Mouse (Mus musculus): ENCODE measurements at regions not wholly inside any gene's neighbourhood (a gene's known extent, or its start where the extent isn't known, plus 50 kb on each side); places are given as distances from the start of the nearest gene placed in this dataset.

DNA sequence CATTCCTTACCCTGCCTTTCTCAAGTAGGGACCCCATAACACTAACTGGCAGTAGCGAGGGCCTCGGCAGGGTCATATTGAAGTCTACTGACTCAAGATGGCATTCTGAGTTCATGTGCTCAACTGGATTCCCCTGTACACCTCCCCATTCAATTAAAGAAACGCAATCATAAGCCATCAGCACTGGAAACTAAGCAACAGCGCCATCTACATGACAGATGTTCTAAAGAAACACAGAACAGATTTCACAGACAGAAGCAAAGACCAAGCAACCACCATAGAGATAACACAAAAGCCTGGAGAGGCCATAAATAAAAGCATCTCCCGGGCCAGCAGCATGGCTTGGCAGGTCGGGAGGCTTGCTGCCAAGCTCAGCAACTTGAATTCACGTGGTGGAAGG, 94.6 kb upstream of the Prr30 start:
- no peaks in the 10 kb centered on the region for H3K79me2 ChIP-seq (ENCODE audit: control insufficient read depth, insufficient read depth)
- no peak overlapping the region for H3ac ChIP-seq (ENCODE audit: control insufficient read depth, insufficient read length)
- H3K36me3 ChIP-seq (ENCODE audit: control insufficient read depth, insufficient read depth), result no peaks in the 10 kb centered on the region
- TF ChIP-seq CEBPB (IDR thresholded peaks at IDR 0.05; ENCODE audit: insufficient read depth, poor library complexity, severe bottlenecking) (no peak), MYOG (IDR thresholded peaks at IDR 0.05; ENCODE audit: control insufficient read depth in 1 of 3, insufficient read depth in 1 of 3, insufficient read length in 2 of 3, low read depth in 2 of 3) (no peak), TCF12 (IDR thresholded peaks at IDR 0.05; ENCODE audit: insufficient read depth, poor library complexity, severe bottlenecking) (no peak), SRF (IDR thresholded peaks at IDR 0.05; ENCODE audit: control insufficient read depth, insufficient read length, low read depth) (no peak), POLR2AphosphoS2 (IDR thresholded peaks at IDR 0.05; ENCODE audit: insufficient read length, low read depth) (no peak), MAX (IDR thresholded peaks at IDR 0.05; ENCODE audit: low read depth) (no peak), TCF3 (IDR thresholded peaks at IDR 0.05; ENCODE audit: insufficient read length, low read depth) (no peak), POLR2A (IDR thresholded peaks at IDR 0.05; ENCODE audit: insufficient read length, low read depth) (no peak), USF1 (IDR thresholded peaks at IDR 0.05; ENCODE audit: low read depth) (no peak), REST (IDR thresholded peaks at IDR 0.05; ENCODE audit: insufficient read depth, insufficient read length) (no peak), MYOD1 (IDR thresholded peaks at IDR 0.05; ENCODE audit: control insufficient read depth in 1 of 3, insufficient read length in 2 of 3, low read depth in 2 of 3) (no peak), E2F4 (IDR thresholded peaks at IDR 0.05; ENCODE audit: insufficient read depth) (no peak)
- H3K4me3 ChIP-seq, result no peak overlapping the region
- no peak overlapping the region for H3K4me2 ChIP-seq (ENCODE audit: low read depth)
- H3K27me3 ChIP-seq (ENCODE audit: control insufficient read depth, insufficient read depth, insufficient read length), result no peaks in the 10 kb centered on the region

DNA sequence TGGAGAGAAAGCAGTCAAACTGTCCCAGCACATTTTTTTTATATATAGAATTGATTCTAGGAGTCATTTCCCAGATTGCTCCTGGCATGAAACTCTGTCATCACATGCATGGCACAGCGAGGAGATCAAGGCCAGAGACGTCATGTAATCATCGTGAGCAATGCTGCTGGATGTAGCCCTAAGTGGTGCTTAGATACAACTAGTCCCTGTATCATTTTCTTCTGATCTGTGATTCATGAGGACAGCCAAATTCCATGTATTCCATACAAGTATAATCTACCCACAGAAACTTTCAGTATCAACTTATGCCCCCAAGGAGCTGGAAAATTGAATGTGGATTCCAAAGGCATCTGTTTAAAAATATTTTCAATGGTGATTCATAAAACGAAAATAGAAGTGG, 87.6 kb upstream of the Prr30 start:
- Histone ChIP-seq H3K79me2 (ENCODE audit: control insufficient read depth, insufficient read depth) (no peaks in the 10 kb centered on the region), H3ac (ENCODE audit: control insufficient read depth, insufficient read length) (no peak overlapping the region), H3K4me2 (ENCODE audit: low read depth) (no peak overlapping the region), H3K4me3 (no peak overlapping the region), H3K27me3 (ENCODE audit: control insufficient read depth, insufficient read depth, insufficient read length) (no peaks in the 10 kb centered on the region), H3K36me3 (ENCODE audit: control insufficient read depth, insufficient read depth) (no peaks in the 10 kb centered on the region)
- TF ChIP-seq MYOG (IDR thresholded peaks at IDR 0.05; ENCODE audit: control insufficient read depth in 1 of 3, insufficient read depth in 1 of 3, insufficient read length in 2 of 3, low read depth in 2 of 3), result no peak
- no peak for TF ChIP-seq TCF3 (IDR thresholded peaks at IDR 0.05; ENCODE audit: insufficient read length, low read depth)
- TF ChIP-seq POLR2AphosphoS2 (IDR thresholded peaks at IDR 0.05; ENCODE audit: insufficient read length, low read depth), result no peak
- no peak for TF ChIP-seq SRF (IDR thresholded peaks at IDR 0.05; ENCODE audit: control insufficient read depth, insufficient read length, low read depth)

- H3ac ChIP-seq (ENCODE audit: control insufficient read depth, insufficient read length), result no peak overlapping the region
- no peaks in the 10 kb centered on the region for H3K36me3 ChIP-seq (ENCODE audit: control insufficient read depth, insufficient read depth)
- H3K27me3 ChIP-seq (ENCODE audit: control insufficient read depth, insufficient read depth, insufficient read length), result no peaks in the 10 kb centered on the region
- TF ChIP-seq MYOD1 (IDR thresholded peaks at IDR 0.05; ENCODE audit: control insufficient read depth in 1 of 3, insufficient read length in 2 of 3, low read depth in 2 of 3), result no peak
- TF ChIP-seq POLR2AphosphoS2 (IDR thresholded peaks at IDR 0.05; ENCODE audit: insufficient read length, low read depth), result no peak
- TF ChIP-seq CEBPB (IDR thresholded peaks at IDR 0.05; ENCODE audit: insufficient read depth, poor library complexity, severe bottlenecking), result no peak
- no peak for TF ChIP-seq MAX (IDR thresholded peaks at IDR 0.05; ENCODE audit: low read depth)
- TF ChIP-seq REST (IDR thresholded peaks at IDR 0.05; ENCODE audit: insufficient read depth, insufficient read length), result no peak
- TF ChIP-seq TCF12 (IDR thresholded peaks at IDR 0.05; ENCODE audit: insufficient read depth, poor library complexity, severe bottlenecking), result no peak
- TF ChIP-seq SRF (IDR thresholded peaks at IDR 0.05; ENCODE audit: control insufficient read depth, insufficient read length, low read depth), result no peak
- no peak overlapping the region for H3K4me3 ChIP-seq
- H3K79me2 ChIP-seq (ENCODE audit: control insufficient read depth, insufficient read depth), result no peaks in the 10 kb centered on the region
- no peak overlapping the region for H3K4me2 ChIP-seq (ENCODE audit: low read depth)
These were observed 69.1 kb upstream of the Prr30 start for GRCm38 (mm10) chr14:101269048-101269789.

GRCm38 (mm10) chr14:101267536-101267935, 67.4 kb upstream of the Prr30 start:
- TF ChIP-seq POLR2AphosphoS2 (IDR thresholded peaks at IDR 0.05; ENCODE audit: insufficient read length, low read depth) (no peak), TCF3 (IDR thresholded peaks at IDR 0.05; ENCODE audit: insufficient read length, low read depth) (no peak), POLR2A (IDR thresholded peaks at IDR 0.05; ENCODE audit: insufficient read length, low read depth) (no peak), TCF12 (IDR thresholded peaks at IDR 0.05; ENCODE audit: insufficient read depth, poor library complexity, severe bottlenecking) (no peak), MYOD1 (IDR thresholded peaks at IDR 0.05; ENCODE audit: control insufficient read depth in 1 of 3, insufficient read length in 2 of 3, low read depth in 2 of 3) (no peak), SRF (IDR thresholded peaks at IDR 0.05; ENCODE audit: control insufficient read depth, insufficient read length, low read depth) (no peak), USF1 (IDR thresholded peaks at IDR 0.05; ENCODE audit: low read depth) (no peak), MAX (IDR thresholded peaks at IDR 0.05; ENCODE audit: low read depth) (no peak), CEBPB (IDR thresholded peaks at IDR 0.05; ENCODE audit: insufficient read depth, poor library complexity, severe bottlenecking) (no peak), MYOG (IDR thresholded peaks at IDR 0.05; ENCODE audit: control insufficient read depth in 1 of 3, insufficient read depth in 1 of 3, insufficient read length in 2 of 3, low read depth in 2 of 3) (no peak)
- no peak overlapping the region for H3K4me3 ChIP-seq
- no peaks in the 10 kb centered on the region for H3K79me2 ChIP-seq (ENCODE audit: control insufficient read depth, insufficient read depth)
- H3K36me3 ChIP-seq (ENCODE audit: control insufficient read depth, insufficient read depth), result no peaks in the 10 kb centered on the region
- no peak overlapping the region for H3ac ChIP-seq (ENCODE audit: control insufficient read depth, insufficient read length)
- no peaks in the 10 kb centered on the region for H3K27me3 ChIP-seq (ENCODE audit: control insufficient read depth, insufficient read depth, insufficient read length)
- H3K4me2 ChIP-seq (ENCODE audit: low read depth), result no peak overlapping the region
